ENCODE assay signal across 22 mouse cellular contexts in the genomic region with DNA sequence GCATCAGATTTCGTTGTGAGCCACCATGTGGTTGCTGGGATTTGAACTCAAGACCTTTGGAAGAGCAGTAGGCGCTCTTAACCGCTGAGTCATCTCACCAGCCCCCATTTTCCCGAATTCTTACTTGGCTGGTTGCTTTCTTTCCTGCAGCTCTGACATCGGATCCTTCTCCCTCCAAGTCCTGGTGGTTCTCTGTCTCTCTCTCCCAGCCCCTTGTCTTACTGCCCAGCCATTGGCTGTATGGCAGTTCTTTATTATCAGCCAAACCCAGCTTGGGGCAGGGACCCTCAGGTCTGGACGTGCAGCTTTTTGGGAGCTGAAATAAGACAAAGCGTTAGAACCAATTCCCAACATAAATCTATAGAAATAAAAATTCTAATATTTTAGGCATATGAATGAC. TPM values are rescaled to one million over a fixed set of nuclear protein-coding genes. Genes with fewer than 3 reads are reported as not detected.
A peak's percentile ranks its signal among the peaks of the same experiment; 100 is the strongest.
DNase-seq lines count a peak whose midpoint lies in the region; ATAC-seq and TF ChIP-seq lines count a peak whose summit lies in the region.
"Had no signal": no experiment of that assay in that cellular context is flagged by ENCODE, and none has a peak within 500 bp of the region (broad histone marks: within the 10 kb centered on the region; RNA-seq: fewer than 3 reads in every experiment).

No protein-coding gene starts in this region.

- H3K4me1 ChIP-seq in kidney, embryonic 16.5 days (ENCODE audit: insufficient read depth, low read length): 0 out of 2 replicates have a peak, but pooled peaks cover 2% of the 10 kb centered on the region
- no peaks in the 10 kb centered on the region for H3K4me1 ChIP-seq in kidney, embryonic 14.5 days (ENCODE audit: control insufficient read depth, insufficient read depth, low read length)
- H3K4me1 ChIP-seq in erythroblast, embryonic 14.5 days (ENCODE audit: control insufficient read depth): peaks cover 53% of the 10 kb centered on the region
- peaks cover 32 to 44% of the 10 kb centered on the region in 2 experiments for H3K4me1 ChIP-seq in liver, embryonic 14.5 days (replicated peaks; ENCODE audit: control insufficient read depth in 2 of 2, insufficient read depth in 2 of 2, low read length in 1 of 2)
- H3K4me1 ChIP-seq: midbrain, embryonic 10.5 days had no signal

- H3K36me3 ChIP-seq in kidney, embryonic 16.5 days (ENCODE audit: insufficient read depth, low read length): peaks cover 25% of the 10 kb centered on the region
- H3K36me3 ChIP-seq in kidney, embryonic 14.5 days (ENCODE audit: control insufficient read depth, insufficient read depth, low read length): peaks cover 28% of the 10 kb centered on the region; the same call in 1 of the 2 replicates
- H3K36me3 ChIP-seq in erythroblast, embryonic 14.5 days (ENCODE audit: control insufficient read depth): peaks cover 43% of the 10 kb centered on the region
- peaks cover 3% of the 10 kb centered on the region; the same call in 1 of the 2 replicates for H3K36me3 ChIP-seq in liver, embryonic 14.5 days (replicated peaks; ENCODE audit: control insufficient read depth, insufficient read depth, low read depth)

- H3K4me3 ChIP-seq in kidney, embryonic 16.5 days (ENCODE audit: low read length): no peak overlapping the region
- no peak overlapping the region for H3K4me3 ChIP-seq in kidney, embryonic 14.5 days (ENCODE audit: low read length)
- peak overlapping the region; percentile 12 for H3K4me3 ChIP-seq in erythroblast, embryonic 14.5 days (replicated peaks)
- peak overlapping the region in 1 of 2 experiments; percentile 14; a peak in 1 of 4 replicates for H3K4me3 ChIP-seq in liver, embryonic 14.5 days (ENCODE audit: insufficient read depth in 1 of 2, low read depth in 2 of 2, low read length in 2 of 2)
- H3K4me3 ChIP-seq: heart, embryonic 13.5 days; midbrain, embryonic 10.5 days had no signal

- H3K9ac ChIP-seq in kidney, embryonic 16.5 days (replicated peaks; ENCODE audit: low read length): no peak overlapping the region
- no peak overlapping the region for H3K9ac ChIP-seq in kidney, embryonic 14.5 days (ENCODE audit: low read depth, low read length)
- no peak overlapping the region for H3K9ac ChIP-seq in liver, embryonic 14.5 days (replicated peaks)
- H3K9ac ChIP-seq: heart, embryonic 13.5 days had no signal

- TF ChIP-seq CTCF in liver, embryonic 14.5 days (IDR thresholded peaks at IDR 0.05; ENCODE audit: low read depth): no peak

- peak overlapping the region; percentile 51 for H3K27ac ChIP-seq in kidney, embryonic 16.5 days (ENCODE audit: low read length)
- H3K27ac ChIP-seq in kidney, embryonic 14.5 days (ENCODE audit: low read depth, low read length): no peak overlapping the region
- peak overlapping the region; percentile 88 for H3K27ac ChIP-seq in liver, embryonic 14.5 days
- H3K27ac ChIP-seq: heart, embryonic 13.5 days; midbrain, embryonic 10.5 days had no signal

- TF ChIP-seq EP300 in liver, embryonic 14.5 days (IDR thresholded peaks at IDR 0.05; ENCODE audit: low read depth): peak; percentile 64

- WGBS in kidney, embryonic 16.5 days: 84% methylated on average over 7 of the region's 7 CpGs
- 80% methylated on average over 7 of the region's 7 CpGs for WGBS in kidney, embryonic 14.5 days
- WGBS in liver, embryonic 14.5 days (ENCODE audit: insufficient replicate concordance): 18% methylated on average over 7 of the region's 7 CpGs

- no peak for ATAC-seq in kidney, embryonic 16.5 days (ENCODE audit: low FRiP score, low TSS enrichment)
- no peak for ATAC-seq in kidney, embryonic 14.5 days (ENCODE audit: low FRiP score, low TSS enrichment)
- peak; percentile 84 for ATAC-seq in liver, embryonic 14.5 days (ENCODE audit: insufficient read depth)
- no peak for ATAC-seq in inflammation-experienced regulatory T-cells, adult 6 months
- ATAC-seq: hindbrain, embryonic 16.5 days had no signal

- no peak overlapping the region for H3K4me2 ChIP-seq in kidney, embryonic 16.5 days (replicated peaks; ENCODE audit: low read depth, low read length)
- no peak overlapping the region for H3K4me2 ChIP-seq in kidney, embryonic 14.5 days (replicated peaks; ENCODE audit: low read depth, low read length)
- peak overlapping the region; percentile 63 for H3K4me2 ChIP-seq in liver, embryonic 14.5 days (ENCODE audit: low read depth)
- H3K4me2 ChIP-seq: heart, embryonic 13.5 days had no signal

- H3K9me3 ChIP-seq in kidney, embryonic 16.5 days (ENCODE audit: low read length): peaks cover 6% of the 10 kb centered on the region; the same call in 1 of the 2 replicates
- H3K9me3 ChIP-seq in kidney, embryonic 14.5 days (ENCODE audit: control insufficient read depth, low read length): no peaks in the 10 kb centered on the region
- peaks cover 7% of the 10 kb centered on the region for H3K9me3 ChIP-seq in erythroblast, embryonic 14.5 days (ENCODE audit: control insufficient read depth, low read length)
- H3K9me3 ChIP-seq in liver, embryonic 14.5 days (ENCODE audit: control insufficient read depth, low read length): no peaks in the 10 kb centered on the region; the same call in 1 of the 2 replicates
- H3K9me3 ChIP-seq: midbrain, embryonic 10.5 days had no signal

- peak in 2 of 3 experiments; percentile 50 to 54 for DNase-seq in liver, embryonic 14.5 days (ENCODE audit: low read depth in 3 of 3, low spot score in 3 of 3)
- DNase-seq in gastrocnemius, postnatal 4 days (ENCODE audit: low spot score in 2 of 2): no peak
- DNase-seq in adipocyte (ENCODE audit: low spot score): no peak
- no peak for DNase-seq in layer of hippocampus, adult 9-10 months (ENCODE audit: low spot score)
- DNase-seq: adrenal gland, postnatal 10 days; cerebellum, adult 11 months; cerebellum, postnatal 10 days; embryo, embryonic 11 days; heart, adult 11 months; heart, postnatal 4 days; kidney, adult 11 months; left cerebral cortex, postnatal 4 days; lung, adult 18-20 months; lung, postnatal 14 days; thymus, postnatal 36 days had no signal

- no peaks in the 10 kb centered on the region for H3K27me3 ChIP-seq in kidney, embryonic 16.5 days (ENCODE audit: insufficient read depth, low read length)
- no peaks in the 10 kb centered on the region for H3K27me3 ChIP-seq in kidney, embryonic 14.5 days (ENCODE audit: control insufficient read depth, insufficient read depth, low read length)
- H3K27me3 ChIP-seq in erythroblast, embryonic 14.5 days (ENCODE audit: control insufficient read depth): no peaks in the 10 kb centered on the region
- no peaks in the 10 kb centered on the region for H3K27me3 ChIP-seq in liver, embryonic 14.5 days (ENCODE audit: control insufficient read depth, insufficient read depth, low read length)
- H3K27me3 ChIP-seq: heart, embryonic 13.5 days had no signal

RNA-seq across cellular contexts. Expression of gene Dennd6a, which starts 21.5 kb away (rescaled TPM):
- polyA plus RNA-seq in kidney, embryonic 16.5 days (2015; fragmentation: Nextera tagmentation; extraction: Ambion mirVana): 29.9 and 30.9 TPM in 2 replicates
- polyA plus RNA-seq in kidney, embryonic 14.5 days (2014; fragmentation: Nextera tagmentation; extraction: Ambion mirVana): 41.8 and 46.3 TPM in 2 replicates
- polyA plus RNA-seq in erythroblast, embryonic 14.5 days (2012): 0.10 and 0.22 TPM in 2 replicates
- 3.4 and 5.3 TPM in 2 replicates for polyA plus RNA-seq in liver, embryonic 14.5 days (2012; rRNA removed)
- 10.8 TPM in 2 replicates for polyA plus RNA-seq in liver, embryonic 14.5 days (2014; fragmentation: Nextera tagmentation; extraction: Ambion mirVana)
- 10 to 100 TPM; 21.5 to 24.3 TPM for total RNA-seq in gastrocnemius, postnatal 4 days (2021)
- 1 to 10 TPM; 3.3 to 7.0 (median 3.4) TPM for polyA plus RNA-seq in inflammation-experienced regulatory T-cells, adult 6 months (2017; shearing (Covaris generic))

RNA-seq across cellular contexts. Expression of gene Arf4, which starts 42.7 kb away (rescaled TPM):
- polyA plus RNA-seq in kidney, embryonic 16.5 days (2015; fragmentation: Nextera tagmentation; extraction: Ambion mirVana): 589 and 630 TPM in 2 replicates
- 549 and 626 TPM in 2 replicates for polyA plus RNA-seq in kidney, embryonic 14.5 days (2014; fragmentation: Nextera tagmentation; extraction: Ambion mirVana)
- 8.4 TPM in 2 replicates for polyA plus RNA-seq in erythroblast, embryonic 14.5 days (2012)
- 37.7 and 51.2 TPM in 2 replicates for polyA plus RNA-seq in liver, embryonic 14.5 days (2012; rRNA removed)
- 139 and 140 TPM in 2 replicates for polyA plus RNA-seq in liver, embryonic 14.5 days (2014; fragmentation: Nextera tagmentation; extraction: Ambion mirVana)
- 100 to 1,000 TPM; 169 to 185 TPM for total RNA-seq in gastrocnemius, postnatal 4 days (2021)
- 100 to 1,000 TPM; 244 to 322 (median 274) TPM for polyA plus RNA-seq in inflammation-experienced regulatory T-cells, adult 6 months (2017; shearing (Covaris generic))

Comparison
In these comparisons a context has a peak if more than half of its experiments do, and no peak if none do; other contexts are left out.
1. DNase-seq: peak in liver, embryonic 14.5 days (2 of 3); none in gastrocnemius, postnatal 4 days (0 of 2), adipocyte (single experiment) and layer of hippocampus, adult 9-10 months (single experiment).